Mouse (Mus musculus): Measurements from ENCODE around the gene Ppp2r2c.

The Ppp2r2c gene

GRCm38 (mm10) chr5:36897999-36898398 lies 29.7 kb downstream of the Ppp2r2c start:
- DNase-seq (ENCODE audit: low spot score in 2 of 2): no peak

- no peak for DNase-seq (ENCODE audit: low spot score in 2 of 2)
These were observed 30.2 kb downstream of the Ppp2r2c start for GRCm38 (mm10) chr5:36898415-36899109.

GRCm38 (mm10) chr5:36899392-36899791 lies 31.1 kb downstream of the Ppp2r2c start:
- DNase-seq (ENCODE audit: low spot score in 2 of 2): no peak

- DNase-seq (ENCODE audit: low spot score in 2 of 2): no peak
These were observed 31.9 kb downstream of the Ppp2r2c start for GRCm38 (mm10) chr5:36900189-36900619.

- DNase-seq (ENCODE audit: low spot score in 2 of 2): no peak
These were observed 34.5 kb downstream of the Ppp2r2c start for GRCm38 (mm10) chr5:36902807-36903206.

- no peak for DNase-seq (ENCODE audit: low spot score in 2 of 2)
These were observed 35.8 kb downstream of the Ppp2r2c start for GRCm38 (mm10) chr5:36904131-36904530.

- DNase-seq (ENCODE audit: low spot score in 2 of 2): no peak
These were observed 36.4 kb downstream of the Ppp2r2c start for GRCm38 (mm10) chr5:36904703-36905102.

GRCm38 (mm10) chr5:36905216-36905615 lies 36.9 kb downstream of the Ppp2r2c start:
- no peak for DNase-seq (ENCODE audit: low spot score in 2 of 2)

GRCm38 (mm10) chr5:36907695-36908094 lies 39.4 kb downstream of the Ppp2r2c start:
- no peak for DNase-seq (ENCODE audit: low spot score in 2 of 2)

GRCm38 (mm10) chr5:36909545-36909944 lies 41.2 kb downstream of the Ppp2r2c start:
- DNase-seq (ENCODE audit: low spot score in 2 of 2): no peak

GRCm38 (mm10) chr5:36910980-36911379 lies 42.7 kb downstream of the Ppp2r2c start:
- DNase-seq (ENCODE audit: low spot score in 2 of 2): no peak

GRCm38 (mm10) chr5:36911759-36912352 lies 43.5 kb downstream of the Ppp2r2c start:
- DNase-seq (ENCODE audit: low spot score in 2 of 2): no peak

GRCm38 (mm10) chr5:36912602-36913310 lies 44.4 kb downstream of the Ppp2r2c start:
- no peak for DNase-seq (ENCODE audit: low spot score in 2 of 2)

- DNase-seq (ENCODE audit: low spot score in 2 of 2): no peak
These were observed 46.9 kb downstream of the Ppp2r2c start for GRCm38 (mm10) chr5:36915256-36915655.

- no peak for DNase-seq (ENCODE audit: low spot score in 2 of 2)
These were observed 48.3 kb downstream of the Ppp2r2c start for GRCm38 (mm10) chr5:36916581-36916980.

GRCm38 (mm10) chr5:36917245-36917644 lies 48.9 kb downstream of the Ppp2r2c start:
- DNase-seq (ENCODE audit: low spot score in 2 of 2): no peak

- no peak for DNase-seq (ENCODE audit: low spot score in 2 of 2)
These were observed 49.7 kb downstream of the Ppp2r2c start for GRCm38 (mm10) chr5:36918016-36918415.

GRCm38 (mm10) chr5:36920072-36920471 lies 51.8 kb downstream of the Ppp2r2c start:
- no peak for DNase-seq (ENCODE audit: low spot score in 2 of 2)

- DNase-seq (ENCODE audit: low spot score in 2 of 2): no peak
These were observed 53.6 kb downstream of the Ppp2r2c start for GRCm38 (mm10) chr5:36921871-36922270.

GRCm38 (mm10) chr5:36922811-36923210 lies 54.5 kb downstream of the Ppp2r2c start:
- no peak for DNase-seq (ENCODE audit: low spot score in 2 of 2)

GRCm38 (mm10) chr5:36923826-36924700 lies 55.8 kb downstream of the Ppp2r2c start:
- DNase-seq (ENCODE audit: low spot score in 2 of 2): no peak

GRCm38 (mm10) chr5:36928701-36929100 lies 60.4 kb downstream of the Ppp2r2c start:
- peak in 1 of 2 experiments; percentile 48 for DNase-seq (ENCODE audit: low spot score in 2 of 2)
